Mouse (Mus musculus) erythroblast, embryonic 14.5 days (primary cell): ENCODE results near the gene Anks1. TPM values are rescaled to one million over a fixed set of nuclear protein-coding genes. Genes with fewer than 3 reads are reported as not detected.

ENCODE experiments used
- H3K27me3 ChIP-seq: 2 replicates; pipeline ENCODE4 v1.6.1; 2012; ENCODE audit warnings: inconsistent platforms; ENCODE audit not compliant: control insufficient read depth
- H3K36me3 ChIP-seq: 2 replicates; pipeline ENCODE4 v1.6.1; 2012; ENCODE audit warnings: mild to moderate bottlenecking, inconsistent platforms; ENCODE audit not compliant: control insufficient read depth
- H3K4me1 ChIP-seq: 2 replicates; pipeline ENCODE4 v1.6.1; 2012; ENCODE audit warnings: inconsistent platforms; ENCODE audit not compliant: control insufficient read depth
- H3K4me3 ChIP-seq: replicated peaks from 2 replicates; pipeline ENCODE3; 2012; ENCODE audit warnings: moderate library complexity, mild to moderate bottlenecking, inconsistent platforms
- H3K9me3 ChIP-seq: 2 replicates; pipeline ENCODE4 v1.6.1; 2012; ENCODE audit warnings: low read length, inconsistent platforms, mixed read lengths; ENCODE audit not compliant: control insufficient read depth
- GATA1 ChIP-seq: IDR thresholded peaks from 2 replicates; pipeline ENCODE4 v1.6.1; 2012; ENCODE audit warnings: low read length, inconsistent platforms, mixed read lengths
- TAL1 ChIP-seq: IDR thresholded peaks from 3 replicates; pipeline ENCODE4 v1.6.1; 2012; ENCODE audit warnings: low read length, inconsistent platforms, mixed read lengths
- polyA plus RNA-seq: library from polyadenylated mRNA; stranded (reverse); fragments of >175 nt; gene quantifications from 2 replicates; pipeline ENCODE4 v1.2.3, GENCODE M21; 2012

Gene Anks1
- polyA plus RNA-seq, 1 experiment, result 0.39 TPM

- H3K9me3 ChIP-seq, result no peaks in the 10 kb centered on the region
- no peak overlapping the region for H3K4me3 ChIP-seq
- TF ChIP-seq GATA1 (no peak), TAL1 (no peak)
- no peaks in the 10 kb centered on the region for H3K27me3 ChIP-seq
- no peaks in the 10 kb centered on the region for H3K36me3 ChIP-seq
- H3K4me1 ChIP-seq, result peaks cover 1% of the 10 kb centered on the region; the same call in 1 of the 2 replicates
Measured at GRCm38 (mm10) chr17:28026111-28026872, 117.2 kb downstream of the Anks1 start.

GRCm38 (mm10) chr17:28027197-28027596, 118.1 kb downstream of the Anks1 start:
- peaks cover 8% of the 10 kb centered on the region for H3K4me1 ChIP-seq
- no peak overlapping the region for H3K4me3 ChIP-seq
- H3K27me3 ChIP-seq, result no peaks in the 10 kb centered on the region
- H3K9me3 ChIP-seq, result no peaks in the 10 kb centered on the region
- no peaks in the 10 kb centered on the region for H3K36me3 ChIP-seq
- TF ChIP-seq TAL1 (no peak), GATA1 (no peak)

GRCm38 (mm10) chr17:28028236-28028635, 119.1 kb downstream of the Anks1 start:
- Histone ChIP-seq H3K9me3 (no peaks in the 10 kb centered on the region), H3K4me1 (peaks cover 8% of the 10 kb centered on the region), H3K36me3 (no peaks in the 10 kb centered on the region), H3K27me3 (no peaks in the 10 kb centered on the region), H3K4me3 (no peak overlapping the region)
- no peak for TF ChIP-seq TAL1
- no peak for TF ChIP-seq GATA1

GRCm38 (mm10) chr17:28029308-28029707, 120.2 kb downstream of the Anks1 start:
- Histone ChIP-seq H3K4me3 (no peak overlapping the region), H3K4me1 (peaks cover 8% of the 10 kb centered on the region), H3K9me3 (no peaks in the 10 kb centered on the region), H3K36me3 (no peaks in the 10 kb centered on the region), H3K27me3 (no peaks in the 10 kb centered on the region)
- TF ChIP-seq TAL1 (no peak), GATA1 (no peak)

- Histone ChIP-seq H3K4me3 (no peak overlapping the region), H3K9me3 (no peaks in the 10 kb centered on the region), H3K36me3 (no peaks in the 10 kb centered on the region), H3K4me1 (peaks cover 8% of the 10 kb centered on the region), H3K27me3 (no peaks in the 10 kb centered on the region)
- TF ChIP-seq TAL1 (no peak), GATA1 (no peak)
Measured at GRCm38 (mm10) chr17:28030446-28030845, 121.3 kb downstream of the Anks1 start.

GRCm38 (mm10) chr17:28031281-28031941, 122.3 kb downstream of the Anks1 start:
- Histone ChIP-seq H3K9me3 (no peaks in the 10 kb centered on the region), H3K4me3 (no peak overlapping the region), H3K36me3 (peaks cover 4% of the 10 kb centered on the region; the same call in 1 of the 2 replicates), H3K27me3 (no peaks in the 10 kb centered on the region), H3K4me1 (peaks cover 8% of the 10 kb centered on the region)
- TF ChIP-seq TAL1, result no peak
- no peak for TF ChIP-seq GATA1

- Histone ChIP-seq H3K27me3 (no peaks in the 10 kb centered on the region), H3K9me3 (no peaks in the 10 kb centered on the region), H3K4me3 (no peak overlapping the region), H3K4me1 (peaks cover 8% of the 10 kb centered on the region), H3K36me3 (peaks cover 4% of the 10 kb centered on the region; the same call in 1 of the 2 replicates)
- TF ChIP-seq GATA1 (no peak), TAL1 (no peak)
Measured at GRCm38 (mm10) chr17:28032219-28032618, 123.1 kb downstream of the Anks1 start.

- no peaks in the 10 kb centered on the region for H3K9me3 ChIP-seq
- TF ChIP-seq TAL1, result no peak
- H3K36me3 ChIP-seq, result peaks cover 4% of the 10 kb centered on the region; the same call in 1 of the 2 replicates
- no peaks in the 10 kb centered on the region for H3K27me3 ChIP-seq
- H3K4me1 ChIP-seq, result peaks cover 8% of the 10 kb centered on the region
- no peak overlapping the region for H3K4me3 ChIP-seq
Measured at GRCm38 (mm10) chr17:28033046-28033580, 124.0 kb downstream of the Anks1 start.

- peaks cover 4% of the 10 kb centered on the region; the same call in 1 of the 2 replicates for H3K36me3 ChIP-seq
- TF ChIP-seq TAL1 (no peak), GATA1 (no peak)
Measured at GRCm38 (mm10) chr17:28034986-28035385, 125.9 kb downstream of the Anks1 start.

More at GRCm38 (mm10) chr17:28034986-28035385, 125.9 kb downstream of the Anks1 start:
- Histone ChIP-seq H3K4me1 (peaks cover 8% of the 10 kb centered on the region), H3K9me3 (no peaks in the 10 kb centered on the region), H3K27me3 (no peaks in the 10 kb centered on the region), H3K4me3 (no peak overlapping the region)
